Mouse (Mus musculus): ENCODE results near the gene Mc3r.

The Mc3r gene

DNA sequence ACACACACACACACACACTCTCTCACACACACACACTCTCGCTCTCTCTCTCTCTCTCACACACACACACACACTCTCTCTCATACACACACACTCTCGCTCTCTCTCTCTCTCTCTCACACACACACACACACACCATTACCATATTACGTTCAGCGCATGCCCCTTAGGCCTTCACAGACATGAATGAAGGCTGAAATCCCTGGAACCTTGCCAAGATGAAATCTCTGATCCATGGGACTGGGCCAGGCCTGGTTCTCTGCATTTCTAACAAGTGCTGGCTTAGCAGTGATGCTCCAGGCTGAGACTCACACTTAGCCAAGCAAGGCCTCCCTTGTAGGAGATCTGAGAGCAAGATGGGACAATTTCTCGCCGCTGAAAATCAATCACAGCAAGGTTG lies 8.1 kb downstream of the Mc3r start:
- no peak for DNase-seq (ENCODE audit: low spot score)

DNA sequence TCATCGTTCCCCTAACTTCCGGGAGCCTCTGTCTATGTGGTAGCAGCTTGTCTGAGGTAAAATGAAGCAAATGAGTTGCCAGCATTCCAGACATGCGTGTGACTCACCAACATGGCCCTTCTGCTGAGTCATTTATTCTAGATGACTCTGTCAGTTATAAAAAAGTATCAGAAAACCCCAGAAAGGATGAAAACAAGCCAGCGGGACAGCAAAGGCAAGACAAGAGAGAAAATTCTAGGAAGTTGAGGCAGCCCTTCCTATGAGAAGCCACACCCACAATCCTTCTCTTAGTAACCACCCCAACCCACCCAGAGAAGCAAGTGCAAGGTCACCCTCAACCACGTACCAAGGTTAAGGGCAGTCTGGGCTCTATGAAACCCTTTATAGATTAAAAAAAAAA lies 8.7 kb downstream of the Mc3r start:
- no peak for DNase-seq (ENCODE audit: low spot score)

DNA sequence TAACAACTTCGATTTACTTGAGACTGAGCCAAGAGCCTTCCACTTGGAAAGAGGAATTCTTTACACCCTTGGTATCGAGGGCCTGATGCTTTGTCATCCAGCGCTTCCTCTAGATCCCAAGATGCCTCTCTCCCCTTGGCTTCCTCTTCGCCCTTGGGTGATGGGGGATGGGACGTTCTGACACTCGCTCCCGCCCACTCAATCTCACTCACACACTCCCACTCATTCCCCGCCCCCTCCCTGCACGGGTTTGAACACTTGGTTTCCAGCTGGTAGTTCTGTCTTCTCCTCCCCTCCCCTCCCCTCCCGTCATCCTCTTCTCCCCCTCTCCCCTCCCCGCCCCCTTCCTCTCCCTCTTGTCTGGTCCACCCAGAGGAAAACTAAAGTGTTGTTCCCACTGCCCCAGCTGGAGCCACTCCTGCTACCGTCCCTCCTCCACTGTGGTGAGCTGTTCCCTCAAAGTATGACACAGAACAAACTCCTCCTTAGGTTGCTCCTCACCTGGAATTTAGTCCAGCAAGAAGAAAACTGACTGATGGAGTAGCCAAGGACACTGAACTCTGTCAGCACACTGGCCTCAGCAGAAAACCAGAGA lies 9.3 kb downstream of the Mc3r start:
- no peak for DNase-seq (ENCODE audit: low spot score)

DNA sequence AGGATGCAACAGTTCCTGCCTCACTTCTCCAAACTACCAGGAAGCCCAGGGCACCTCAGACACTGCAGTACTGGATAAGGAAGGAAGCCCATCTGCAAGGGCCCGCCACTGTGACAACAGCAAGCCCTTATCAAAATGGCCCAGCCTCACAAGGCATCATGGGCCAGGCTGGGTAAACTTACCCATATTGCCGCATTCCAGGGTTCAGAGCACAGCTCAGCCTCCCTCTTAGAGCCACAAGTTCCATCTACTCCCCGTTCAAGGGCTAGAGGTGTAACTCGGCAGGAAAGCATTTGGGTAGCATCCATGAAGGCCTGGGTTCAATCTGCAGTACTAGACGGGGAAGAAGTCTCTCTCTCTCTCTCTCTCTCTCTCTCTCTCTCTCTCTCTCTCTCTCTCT lies 11.8 kb downstream of the Mc3r start:
- no peak for DNase-seq (ENCODE audit: low spot score)

DNA sequence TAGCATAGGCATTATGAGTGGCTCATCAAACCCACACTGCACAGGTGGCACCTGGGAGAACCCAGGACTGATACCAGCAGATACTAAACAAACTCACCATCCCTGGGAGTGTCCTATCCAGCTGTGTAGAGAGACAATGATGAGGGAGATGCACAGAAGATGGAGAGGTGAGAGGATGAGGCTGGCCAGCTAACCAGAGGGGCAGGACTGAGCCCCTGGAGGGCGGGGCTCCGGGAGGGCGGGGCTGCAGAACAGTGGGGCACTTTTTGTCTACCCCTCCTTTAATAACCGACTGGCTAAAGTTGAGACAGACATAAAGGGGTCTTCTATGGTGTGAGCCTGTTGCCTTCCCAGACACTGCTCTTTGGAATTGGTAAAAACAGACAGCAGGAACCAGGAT lies 13.1 kb downstream of the Mc3r start:
- no peak for DNase-seq (ENCODE audit: low spot score)

DNA sequence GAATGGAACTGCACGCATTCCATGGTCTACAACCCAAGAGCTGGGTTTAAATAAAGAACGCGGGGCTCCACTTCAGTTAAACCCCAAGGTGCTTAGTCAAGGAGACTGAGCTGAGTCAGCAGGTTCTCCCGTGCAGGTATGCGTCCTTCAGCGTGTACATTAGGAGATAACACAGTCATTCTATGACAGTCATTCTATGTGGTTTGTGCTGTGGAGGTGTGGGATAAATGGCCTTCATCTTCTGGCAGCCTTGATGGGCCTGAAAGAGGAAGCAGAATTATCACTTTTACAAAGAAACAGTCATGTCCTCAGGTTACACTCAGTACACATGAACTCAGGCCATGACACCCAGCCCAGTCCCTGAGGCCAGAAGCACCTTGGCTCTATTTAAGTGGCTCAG lies 14.9 kb downstream of the Mc3r start:
- DNase-seq (ENCODE audit: low spot score), result no peak

DNA sequence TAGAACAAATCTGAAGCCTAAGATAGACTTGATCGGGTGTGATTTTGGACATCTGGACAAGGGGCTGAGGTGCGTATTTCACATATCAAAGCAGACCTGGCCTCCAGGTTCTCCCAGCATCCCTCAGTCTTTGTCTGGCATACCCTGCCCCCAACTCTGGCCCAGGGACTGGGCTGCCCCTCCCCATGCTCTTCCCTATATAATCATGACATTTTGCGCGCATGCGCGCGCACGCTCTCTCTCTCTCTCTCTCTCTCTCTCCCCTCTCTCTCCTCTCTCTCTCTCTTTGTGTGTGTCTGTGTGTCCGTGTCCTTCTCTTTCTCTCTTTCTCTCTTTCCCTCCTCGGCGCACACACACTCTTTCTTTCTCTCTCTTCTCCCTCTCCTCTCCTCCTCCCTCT lies 21.6 kb downstream of the Mc3r start:
- no peak for DNase-seq (ENCODE audit: low spot score)

DNA sequence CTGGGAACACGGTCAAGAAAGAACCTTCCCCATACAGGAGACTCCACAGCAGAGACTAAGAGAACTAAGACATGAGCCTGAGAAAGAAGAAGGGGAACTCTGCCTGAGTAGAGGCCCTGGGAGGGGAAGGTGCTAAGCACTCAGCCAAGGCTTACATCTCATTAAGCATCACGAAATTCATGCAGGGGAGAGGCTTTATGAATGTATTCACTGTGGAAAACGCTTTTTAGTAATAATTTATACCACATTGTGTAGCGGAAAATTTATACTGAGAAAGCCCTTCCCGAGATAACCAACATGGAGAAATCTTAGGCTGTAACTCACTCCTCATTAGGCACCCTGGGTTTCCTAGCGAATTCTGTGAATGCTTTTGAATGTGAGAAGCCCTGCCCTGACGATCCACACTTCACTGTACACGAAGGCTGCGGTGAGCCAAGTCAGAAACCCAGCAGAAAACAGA lies 22.2 kb downstream of the Mc3r start:
- no peak for DNase-seq (ENCODE audit: low spot score)

DNA sequence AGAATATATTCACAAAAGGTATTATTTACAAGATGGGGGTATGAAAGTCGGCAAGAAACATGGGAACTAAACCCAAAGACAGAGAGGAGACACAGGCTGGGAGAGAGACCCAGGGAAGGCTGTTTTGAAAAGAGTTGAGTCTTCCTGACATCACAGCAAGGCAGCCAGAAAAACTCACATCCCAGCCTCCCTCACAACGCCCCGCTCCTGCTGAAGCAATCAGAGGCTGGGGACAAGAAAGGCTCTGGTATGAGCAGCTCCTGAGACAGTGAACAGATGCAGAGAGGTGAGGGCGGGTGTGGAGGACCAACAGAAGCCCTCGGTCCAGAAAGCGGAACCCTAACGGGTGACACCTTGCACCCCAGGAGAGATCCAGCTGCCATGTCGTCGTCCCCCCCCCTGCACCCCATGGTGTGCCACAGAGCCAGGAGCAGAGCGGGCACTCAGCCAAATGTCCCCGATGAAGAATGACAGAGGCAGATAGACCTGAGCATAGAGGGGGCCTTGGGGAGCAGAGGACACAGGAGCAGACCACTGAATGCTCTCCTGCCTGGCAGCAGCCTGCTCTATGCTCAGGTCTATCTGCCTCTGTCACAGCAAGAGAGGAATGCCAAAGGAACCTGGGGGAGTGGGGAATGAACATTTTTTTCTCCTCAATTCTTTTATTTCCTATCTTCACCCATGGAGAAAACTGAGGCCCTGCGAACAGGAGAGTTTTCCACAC lies 22.8 kb downstream of the Mc3r start:
- DNase-seq (ENCODE audit: low spot score), result no peak

DNA sequence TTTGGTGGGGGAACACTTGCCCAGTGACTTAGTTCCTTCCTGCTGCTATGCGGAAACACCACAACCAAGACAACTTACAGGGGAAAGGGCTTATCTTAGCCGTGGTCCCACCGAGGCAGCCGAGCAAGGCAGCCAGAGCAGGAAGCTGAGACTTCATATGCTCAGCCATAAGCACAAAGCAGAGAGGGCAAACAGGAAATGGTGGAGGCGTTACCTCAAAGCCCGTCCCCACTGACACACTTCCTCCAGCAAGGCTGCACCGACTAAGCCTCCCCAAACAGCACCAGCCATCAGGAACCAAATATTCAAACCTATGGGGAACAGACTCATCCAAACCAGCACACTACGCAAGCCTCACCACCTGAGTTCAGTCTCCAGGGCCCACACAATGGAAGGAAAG lies 26.4 kb downstream of the Mc3r start:
- no peak for DNase-seq (ENCODE audit: low spot score)

DNA sequence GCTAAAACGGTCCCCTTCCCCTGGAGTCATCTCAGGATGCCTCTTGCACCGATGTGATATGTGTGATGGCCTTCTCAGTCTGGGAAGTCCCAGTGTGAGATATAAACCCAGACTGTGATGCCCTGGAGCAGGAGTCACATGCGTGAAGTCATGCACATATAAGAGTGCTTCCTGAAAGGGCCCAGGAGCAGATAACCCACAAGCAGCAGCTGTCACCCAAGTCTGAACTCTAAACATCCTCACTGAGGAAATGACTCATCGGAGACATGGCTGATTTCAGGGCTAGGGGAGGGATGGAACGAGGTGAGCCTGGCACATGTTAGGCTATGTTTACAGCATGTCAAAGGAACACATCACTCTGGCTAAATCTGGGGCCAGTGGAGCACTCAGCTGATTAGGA lies 27.9 kb downstream of the Mc3r start:
- DNase-seq (ENCODE audit: low spot score), result no peak

DNA sequence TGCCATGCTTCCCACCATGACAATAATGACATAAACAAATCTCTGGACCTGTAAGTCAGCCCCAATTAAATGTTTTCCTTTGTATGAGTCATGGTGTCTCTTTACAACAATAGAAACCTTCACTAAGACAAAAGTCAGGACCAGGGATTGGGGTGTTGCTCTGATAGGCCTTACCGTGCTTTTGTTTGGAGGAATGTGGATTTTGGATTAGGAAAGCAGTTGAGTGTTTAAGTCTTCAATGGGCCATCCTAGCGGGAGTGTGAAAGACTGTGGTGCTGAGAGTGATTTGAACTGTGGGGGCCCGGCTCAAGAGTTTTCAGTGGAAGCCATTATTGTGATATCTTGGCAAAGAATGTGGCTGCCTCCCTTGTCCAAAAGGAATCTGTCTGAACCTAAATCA lies 30.7 kb downstream of the Mc3r start:
- DNase-seq (ENCODE audit: low spot score), result no peak

DNA sequence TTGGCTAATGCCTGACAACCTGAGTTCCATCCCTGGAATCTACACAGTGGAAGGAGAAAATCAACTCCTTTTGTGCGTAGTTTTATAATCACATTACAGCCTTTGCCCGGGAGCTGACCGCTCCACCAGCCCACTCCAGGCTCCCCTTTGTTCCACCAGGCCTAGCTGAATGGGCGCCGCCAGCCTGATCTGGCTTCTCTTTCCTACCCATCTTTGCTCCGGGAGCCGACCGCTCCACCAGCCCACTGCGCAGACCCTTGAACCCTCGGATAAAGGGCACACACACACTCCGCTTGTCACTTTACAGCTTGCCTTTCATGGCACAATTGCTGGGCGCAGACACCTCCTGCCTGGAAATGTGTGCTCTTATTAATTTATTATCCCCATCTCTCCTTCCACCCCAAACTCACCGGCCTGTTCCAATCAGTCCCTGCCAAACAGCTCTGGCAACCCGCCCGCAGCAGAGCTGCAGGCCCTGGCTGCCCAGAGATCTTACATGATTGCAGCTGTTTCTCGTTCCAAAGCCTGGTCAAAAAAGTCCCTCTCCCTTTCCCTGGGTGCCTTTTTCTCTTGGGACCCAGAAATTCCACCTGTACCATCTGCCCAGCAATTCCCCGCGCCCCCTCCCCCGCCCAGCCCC lies 33.9 kb downstream of the Mc3r start:
- peak; percentile 33 for DNase-seq (ENCODE audit: low spot score)

DNA sequence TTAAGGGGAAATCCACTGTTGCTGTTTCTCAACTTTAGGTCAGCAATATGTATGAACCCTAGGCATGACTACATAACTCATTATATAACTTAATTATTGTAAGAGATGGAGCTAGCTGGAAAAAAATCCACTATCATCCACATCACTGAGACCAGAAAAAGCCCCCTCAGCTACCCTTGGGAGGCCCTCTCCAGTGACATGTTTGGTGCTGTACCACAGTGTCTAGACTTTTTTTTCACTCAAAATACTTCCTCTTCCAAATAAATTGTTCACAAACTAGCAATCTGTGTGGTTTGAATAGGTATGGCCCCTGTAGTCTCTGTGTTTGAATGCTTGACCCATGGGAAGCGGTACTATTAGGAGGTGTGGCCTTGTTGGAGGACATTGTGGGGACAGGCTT lies 39.4 kb downstream of the Mc3r start:
- no peak for DNase-seq (ENCODE audit: low spot score)

DNA sequence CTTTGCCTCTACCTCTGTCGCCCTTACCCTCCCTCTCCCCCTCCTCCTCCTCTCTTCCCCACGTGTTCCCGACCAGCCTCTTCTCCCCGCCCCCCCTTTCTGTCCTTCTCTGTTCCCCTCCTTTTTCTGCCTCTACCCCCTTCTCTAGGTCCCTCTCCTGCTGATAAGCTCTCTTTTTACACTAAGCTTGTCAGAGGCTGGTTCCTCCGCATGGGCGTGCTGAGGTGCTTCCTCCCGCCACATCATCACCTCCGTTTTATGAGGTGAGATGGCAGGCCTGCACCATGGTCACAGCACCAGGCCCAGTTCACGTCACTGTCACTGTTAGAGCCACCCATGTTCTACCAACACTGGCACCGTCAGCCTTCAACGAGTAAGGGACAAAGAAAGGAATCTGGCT lies 40.7 kb downstream of the Mc3r start:
- DNase-seq (ENCODE audit: low spot score), result no peak

DNA sequence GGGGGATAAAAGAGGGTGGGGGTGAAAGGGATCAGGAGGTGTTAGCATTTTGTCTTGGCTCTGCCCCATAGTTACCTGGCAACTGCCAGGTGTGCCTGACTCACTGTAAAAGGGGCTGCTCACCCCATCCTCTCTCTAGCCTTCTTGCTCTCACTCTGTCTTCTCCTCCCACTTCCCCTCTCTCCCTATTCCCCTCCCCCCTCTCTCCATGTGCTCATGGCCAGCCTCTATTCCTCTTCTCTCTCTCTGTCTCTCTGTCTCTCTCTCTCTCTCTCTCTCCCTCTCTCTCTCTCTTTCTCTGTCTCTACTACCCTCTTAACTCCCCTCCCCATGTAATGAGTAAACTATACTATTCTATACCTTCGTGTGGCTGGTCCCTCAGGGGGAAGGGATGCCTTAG lies 41.3 kb downstream of the Mc3r start:
- DNase-seq (ENCODE audit: low spot score), result no peak

DNA sequence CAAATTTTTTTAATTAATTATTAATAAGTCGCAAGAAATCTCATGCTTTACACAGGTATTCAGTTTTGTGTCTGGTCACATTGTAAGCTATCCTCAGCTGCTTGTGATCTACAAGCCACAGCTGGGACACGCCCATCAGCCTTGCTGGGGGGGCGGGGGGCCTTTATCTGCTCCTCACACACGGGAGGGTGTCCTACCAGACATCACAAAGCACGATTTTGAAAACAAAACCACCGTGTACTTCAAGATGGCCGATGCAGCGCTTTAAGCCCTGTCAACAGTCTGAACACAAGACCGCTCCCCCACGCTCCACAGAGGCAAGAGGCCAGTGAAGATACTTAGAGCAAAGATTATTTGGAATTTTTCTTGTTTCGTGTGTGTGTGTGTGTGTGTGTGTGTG lies 42.2 kb downstream of the Mc3r start:
- no peak for DNase-seq (ENCODE audit: low spot score)

DNA sequence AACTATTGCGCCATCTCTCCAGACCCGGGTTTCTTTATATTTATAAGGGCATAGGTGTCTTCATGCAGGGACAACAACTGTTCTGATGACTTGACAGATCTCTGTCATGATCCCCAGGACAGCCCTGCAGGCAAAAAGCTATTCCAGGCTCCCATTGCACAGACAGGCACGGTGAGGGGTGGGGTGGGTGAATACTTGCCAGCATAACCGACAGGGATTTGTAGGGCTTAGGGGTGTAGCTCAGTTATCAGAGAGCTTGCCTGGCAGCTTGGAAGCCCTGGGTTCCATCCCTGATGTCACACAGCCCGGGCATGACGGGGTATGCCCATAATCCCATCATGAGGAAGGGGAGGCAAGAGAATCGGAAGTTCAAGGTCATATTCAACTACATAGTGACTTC lies 42.7 kb downstream of the Mc3r start:
- DNase-seq (ENCODE audit: low spot score), result no peak

DNA sequence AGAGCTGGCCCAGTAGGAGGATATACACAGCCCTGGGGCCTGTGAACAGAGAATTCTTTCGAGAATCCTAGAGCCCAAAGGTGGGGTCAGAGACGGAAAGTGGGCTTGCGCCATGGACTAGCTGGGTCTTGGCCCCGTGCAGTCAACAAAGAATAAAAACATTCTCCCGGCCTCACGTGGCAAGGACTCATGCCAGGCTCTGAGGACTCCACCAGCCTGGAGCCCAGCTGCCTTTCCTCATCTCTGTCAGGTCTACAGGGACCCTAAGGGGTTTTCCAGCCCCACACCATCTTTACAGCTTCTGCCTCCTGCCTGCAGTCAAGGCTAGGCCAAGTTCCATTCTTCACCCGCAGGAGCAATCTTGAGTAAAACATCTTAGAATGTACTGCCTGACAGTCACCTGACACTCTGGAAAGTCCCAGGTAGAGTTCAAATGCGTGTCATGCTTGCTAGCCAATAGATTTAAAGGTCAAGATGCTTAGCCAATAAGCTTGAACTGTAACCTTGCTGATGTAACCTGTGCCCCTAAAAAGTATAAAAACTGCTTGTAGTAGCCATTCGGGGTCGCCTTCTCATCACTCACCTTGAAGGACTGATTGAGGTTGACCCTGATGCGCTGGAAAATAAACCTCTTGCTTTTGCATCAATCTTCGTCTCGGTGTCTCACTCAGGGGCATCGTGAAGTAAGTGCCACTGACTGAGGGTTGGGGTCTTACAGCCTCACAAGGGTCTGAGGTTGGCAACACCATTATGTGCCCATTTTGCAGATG lies 43.6 kb downstream of the Mc3r start:
- DNase-seq (ENCODE audit: low spot score), result no peak

DNA sequence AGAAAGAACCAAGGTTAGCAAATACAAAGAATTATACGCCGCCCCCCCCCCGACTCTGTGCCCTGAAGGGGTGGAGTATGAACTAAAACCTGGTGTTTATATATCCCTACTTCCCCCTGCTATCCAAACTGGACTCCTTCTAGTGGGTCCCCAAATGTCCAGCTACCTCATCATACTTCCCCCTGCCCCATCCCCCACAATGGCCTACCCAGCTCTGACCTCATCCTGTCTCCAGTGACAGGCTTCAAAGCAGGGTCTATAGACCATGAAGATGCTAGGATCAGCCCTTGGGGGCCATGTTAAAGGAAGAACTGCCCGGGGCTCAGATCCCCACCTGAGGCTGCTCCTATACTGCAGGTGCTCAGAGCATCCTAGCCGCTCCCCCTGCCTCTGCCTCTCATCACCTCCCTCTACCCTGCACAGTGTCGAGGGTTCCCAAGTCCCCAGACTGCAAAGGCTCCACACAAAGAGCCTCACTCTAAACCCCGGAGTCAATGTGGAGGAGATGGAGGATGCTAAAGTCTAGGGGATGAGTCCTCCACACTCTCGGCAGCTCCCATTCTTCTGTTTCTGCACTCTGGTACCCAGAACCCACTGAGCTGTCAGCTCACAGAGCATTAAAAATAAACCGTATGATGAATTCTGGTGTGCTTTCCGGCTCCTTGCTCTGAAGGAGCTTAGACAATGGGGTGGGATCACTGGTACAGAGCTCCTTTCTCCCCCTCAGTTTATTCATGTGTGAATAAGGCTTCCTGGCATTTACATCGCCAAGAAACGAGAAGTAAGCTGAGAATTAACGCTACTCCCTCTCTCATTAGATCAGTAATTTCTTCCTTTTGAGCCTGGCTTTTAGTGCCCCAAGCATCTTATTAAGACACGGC lies 44.5 kb downstream of the Mc3r start:
- DNase-seq (ENCODE audit: low spot score), result no peak

DNA sequence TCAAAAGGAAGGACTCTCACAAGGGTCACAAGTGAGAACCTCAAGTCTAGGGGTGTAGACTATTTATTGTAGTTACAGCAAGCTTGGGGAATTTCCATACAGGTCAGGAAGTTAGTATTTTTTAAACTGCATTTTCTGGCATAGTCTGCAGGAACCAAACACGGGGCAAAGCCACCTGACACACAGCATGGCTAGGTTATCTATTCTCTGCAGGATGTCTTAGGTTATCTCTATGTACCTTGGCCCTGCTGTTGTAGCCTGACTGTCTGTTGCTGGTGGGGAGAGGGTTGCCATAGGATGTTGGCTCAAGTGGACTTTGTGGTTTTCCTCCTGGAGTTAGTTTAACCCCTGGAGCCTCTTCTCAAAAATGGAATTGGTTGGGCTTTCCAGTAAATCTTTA lies 49.8 kb downstream of the Mc3r start:
- no peak for DNase-seq (ENCODE audit: low spot score)

DNA sequence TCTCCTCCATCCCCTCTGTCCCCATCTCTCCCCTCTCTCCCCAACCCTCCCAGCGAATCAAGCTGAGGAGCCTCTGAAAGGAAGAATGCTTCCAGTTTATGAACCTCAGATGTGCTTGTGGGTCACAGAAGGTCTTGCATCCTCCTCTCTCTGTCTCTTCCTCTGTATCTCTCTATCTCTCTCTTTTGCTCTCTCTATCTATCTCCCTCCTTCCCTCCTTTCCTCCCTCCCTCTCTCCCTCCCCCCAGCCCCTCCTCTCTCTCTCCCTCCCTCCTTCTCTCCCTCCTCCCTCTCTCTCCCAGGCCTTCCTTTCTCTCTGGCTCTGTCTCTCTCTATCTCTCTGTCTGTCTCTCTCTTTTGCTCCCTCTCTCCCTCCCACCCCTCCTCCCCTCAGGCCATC lies 50.2 kb downstream of the Mc3r start:
- no peak for DNase-seq (ENCODE audit: low spot score)
